Mouse (Mus musculus): ENCODE data around the gene Tmem198b. TPM values are rescaled to one million over a fixed set of nuclear protein-coding genes. Genes with fewer than 3 reads are reported as not detected.
A peak's percentile ranks its signal among the peaks of the same experiment; 100 is the strongest.

Tmem198b gene
- polyA plus RNA-seq, 1 experiment from 2014 or later, result 19.8 TPM

- peaks cover 13% of the 10 kb centered on the region for H3K4me1 ChIP-seq
- H3K4me3 ChIP-seq, result no peak overlapping the region
- WGBS, result 90% methylated on average over 4 of the region's 4 CpGs
- DNase-seq (ENCODE audit: low spot score), result no peak
- no peaks in the 10 kb centered on the region for H3K9me3 ChIP-seq (replicated peaks)
- no peak overlapping the region for H3K27ac ChIP-seq
- H3K36me3 ChIP-seq, result peaks cover 63% of the 10 kb centered on the region
- H3K27me3 ChIP-seq (ENCODE audit: low read depth, poor library complexity, severe bottlenecking), result no peaks in the 10 kb centered on the region
These were observed 16.0 kb upstream of the Tmem198b start for GRCm38 (mm10) chr10:128820217-128820616.

DNA sequence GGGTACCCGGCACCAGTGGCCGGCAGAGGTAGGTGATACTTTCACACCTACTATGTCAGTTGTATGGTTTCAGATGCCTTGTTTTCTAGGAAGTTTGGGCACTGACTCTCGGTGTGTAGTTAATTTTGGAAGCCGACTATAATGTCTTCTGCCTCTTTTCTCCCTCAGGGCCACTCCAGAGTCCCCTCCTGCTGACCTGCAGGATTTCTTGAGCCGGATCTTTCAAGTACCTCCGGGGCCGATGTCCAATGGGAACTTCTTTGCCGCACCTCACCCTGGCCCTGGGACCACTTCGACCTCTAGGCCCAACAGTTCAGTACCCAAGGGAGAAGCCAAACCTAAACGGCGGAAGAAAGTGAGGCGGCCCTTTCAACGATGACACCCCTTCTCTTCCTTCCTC lies 12.9 kb upstream of the Tmem198b start, which contains the start of gene Sarnp:
Gene Sarnp (plus strand): TSS at position 301 of the 400 bp plus-strand sequence.
- WGBS, result 91% methylated on average over 13 of the region's 13 CpGs
- peaks cover 78% of the 10 kb centered on the region for H3K36me3 ChIP-seq
- no peaks in the 10 kb centered on the region for H3K27me3 ChIP-seq (ENCODE audit: low read depth, poor library complexity, severe bottlenecking)
- H3K9me3 ChIP-seq (replicated peaks), result no peaks in the 10 kb centered on the region
- H3K27ac ChIP-seq, result no peak within 1 kb of the TSS
- DNase-seq (ENCODE audit: low spot score), result no peak
- peaks cover 5% of the 10 kb centered on the region; the same call in 1 of the 2 replicates for H3K4me1 ChIP-seq
- no peak within 1 kb of the TSS for H3K4me3 ChIP-seq

DNA sequence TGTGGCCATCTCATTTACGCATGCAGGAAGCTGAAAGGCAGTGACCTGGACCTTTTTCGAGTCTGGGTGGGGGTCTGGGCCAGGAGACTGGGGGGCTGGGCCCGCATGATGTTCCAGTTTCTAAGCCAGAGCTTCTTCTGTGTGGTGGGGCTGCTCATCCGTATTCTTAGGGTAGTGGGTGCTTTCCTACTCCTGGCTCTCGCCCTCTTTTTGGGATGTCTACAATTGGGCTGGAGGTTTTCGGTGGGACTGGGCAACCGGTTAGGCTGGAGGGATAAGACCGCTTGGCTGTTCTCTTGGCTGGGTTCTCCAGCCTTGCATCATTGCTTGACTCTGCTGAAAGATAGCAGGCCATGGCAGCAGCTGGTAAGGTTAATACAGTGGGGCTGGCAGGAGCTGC lies 2.8 kb upstream of the Tmem198b start:
- WGBS, result 93% methylated on average over 8 of the region's 8 CpGs
- H3K4me3 ChIP-seq, result peak overlapping the region; percentile 79
- H3K27ac ChIP-seq, result 0 out of 2 replicates have a peak overlapping the region, but pooled peaks have one; percentile 37
- H3K27me3 ChIP-seq (ENCODE audit: low read depth, poor library complexity, severe bottlenecking), result no peaks in the 10 kb centered on the region
- peaks cover 53% of the 10 kb centered on the region for H3K4me1 ChIP-seq
- peaks cover 43% of the 10 kb centered on the region for H3K36me3 ChIP-seq
- DNase-seq (ENCODE audit: low spot score), result no peak
- H3K9me3 ChIP-seq (replicated peaks), result no peaks in the 10 kb centered on the region

GRCm38 (mm10) chr10:128806086-128806485 lies 1.9 kb upstream of the Tmem198b start:
- Histone ChIP-seq H3K27ac (peak overlapping the region; percentile 93), H3K9me3 (replicated peaks) (no peaks in the 10 kb centered on the region), H3K4me3 (peak overlapping the region; percentile 79), H3K36me3 (peaks cover 52% of the 10 kb centered on the region), H3K4me1 (peaks cover 55% of the 10 kb centered on the region), H3K27me3 (ENCODE audit: low read depth, poor library complexity, severe bottlenecking) (no peaks in the 10 kb centered on the region)
- DNase-seq (ENCODE audit: low spot score), result no peak
- 67% methylated on average over 6 of the region's 6 CpGs for WGBS

DNA sequence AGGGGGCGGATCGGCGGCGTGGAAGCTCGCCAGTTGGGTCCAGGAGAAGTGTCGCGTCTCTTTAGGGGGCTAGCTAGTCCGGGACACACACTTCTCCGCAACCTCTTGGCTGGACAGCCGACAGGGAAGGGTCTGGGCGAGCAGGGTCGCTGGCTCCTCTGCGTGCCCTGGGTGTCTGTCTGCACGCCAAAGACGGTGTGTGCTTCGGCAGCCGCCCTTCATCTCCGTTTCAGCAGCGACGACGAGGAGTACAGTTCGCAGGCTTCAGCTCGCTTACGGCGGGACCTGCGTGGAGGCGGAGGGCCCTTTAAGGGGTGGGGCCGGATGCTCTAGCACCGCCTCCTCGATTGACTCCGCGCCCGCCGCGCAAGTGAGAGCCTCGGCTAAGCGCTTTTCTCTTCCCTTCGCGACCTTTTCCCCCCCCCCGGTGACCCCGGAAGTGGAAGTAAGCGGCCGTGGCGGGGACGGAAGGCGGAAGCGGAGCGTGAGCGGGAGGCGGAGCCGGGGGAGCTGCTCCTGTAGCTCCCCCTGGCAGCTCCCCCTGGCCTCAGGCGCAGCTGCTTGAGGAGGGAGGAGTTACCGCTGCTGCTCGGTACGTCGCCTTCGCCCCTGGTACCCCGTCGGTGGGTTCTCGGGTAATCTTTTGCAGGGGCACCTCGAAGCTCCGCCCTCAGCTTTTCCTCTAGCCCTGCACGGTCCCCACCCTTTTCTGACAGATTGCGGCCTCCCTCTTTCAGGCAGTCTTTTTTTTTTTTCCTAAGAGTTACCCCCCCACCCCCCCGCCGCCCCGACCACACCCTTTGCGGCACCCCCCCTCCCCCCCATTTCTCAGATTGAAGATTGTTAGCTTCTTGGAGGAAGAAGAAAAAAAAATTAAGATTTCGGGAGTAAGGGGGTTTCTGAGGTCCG lies 1.2 kb upstream of the Tmem198b start:
- DNase-seq (ENCODE audit: low spot score), result peak; percentile 99
- H3K9me3 ChIP-seq (replicated peaks), result no peaks in the 10 kb centered on the region
- under 1% methylated on average over 67 of the region's 70 CpGs for WGBS
- H3K4me3 ChIP-seq, result peak overlapping the region; percentile 79
- peak overlapping the region; percentile 93 for H3K27ac ChIP-seq
- peaks cover 55% of the 10 kb centered on the region for H3K4me1 ChIP-seq
- peaks cover 58% of the 10 kb centered on the region for H3K36me3 ChIP-seq
- H3K27me3 ChIP-seq (ENCODE audit: low read depth, poor library complexity, severe bottlenecking), result no peaks in the 10 kb centered on the region

- H3K4me1 ChIP-seq, result peaks cover 52% of the 10 kb centered on the region
- H3K27me3 ChIP-seq (ENCODE audit: low read depth, poor library complexity, severe bottlenecking), result no peaks in the 10 kb centered on the region
- 1% methylated on average over 14 of the region's 14 CpGs for WGBS
- peak within 1 kb of the TSS; percentile 93 for H3K27ac ChIP-seq
- peak within 1 kb of the TSS; percentile 79 for H3K4me3 ChIP-seq
- H3K9me3 ChIP-seq (replicated peaks), result no peaks in the 10 kb centered on the region
- peaks cover 55% of the 10 kb centered on the region for H3K36me3 ChIP-seq
- peak; percentile 67 for DNase-seq (ENCODE audit: low spot score)
These were observed 349 bp downstream of the Tmem198b start, which contains the start of gene Dnajc14 for GRCm38 (mm10) chr10:128803771-128804270. TSS of gene Dnajc14 (plus strand) at chr10:128804062.

DNA sequence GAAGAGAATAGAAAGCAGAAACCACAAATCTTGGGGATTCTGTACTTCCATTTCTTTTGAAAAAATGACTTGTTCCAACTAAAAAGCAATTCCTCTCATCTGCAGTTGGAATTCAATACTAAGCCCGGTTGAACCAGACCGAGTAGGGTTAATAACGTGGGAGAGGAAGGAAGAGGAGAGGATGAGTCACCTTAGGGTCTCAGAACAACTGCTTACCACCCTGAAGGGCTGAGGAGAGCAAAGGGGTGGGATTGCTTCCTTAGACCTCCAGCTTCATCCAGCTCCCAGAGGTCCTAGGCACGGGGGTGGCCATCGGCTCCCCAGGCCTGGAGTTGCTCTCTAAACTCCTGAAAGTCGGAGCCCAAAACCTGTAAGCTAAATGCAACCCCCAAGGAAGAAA lies 809 bp downstream of the Tmem198b start:
- Histone ChIP-seq H3K27me3 (ENCODE audit: low read depth, poor library complexity, severe bottlenecking) (no peaks in the 10 kb centered on the region), H3K9me3 (replicated peaks) (no peaks in the 10 kb centered on the region), H3K27ac (peak overlapping the region; percentile 93), H3K4me1 (peaks cover 47% of the 10 kb centered on the region), H3K36me3 (peaks cover 50% of the 10 kb centered on the region), H3K4me3 (peak overlapping the region; percentile 79)
- 20% methylated on average over 6 of the region's 6 CpGs for WGBS
- DNase-seq (ENCODE audit: low spot score), result no peak

- Histone ChIP-seq H3K4me3 (peak overlapping the region; percentile 79), H3K27me3 (ENCODE audit: low read depth, poor library complexity, severe bottlenecking) (no peaks in the 10 kb centered on the region), H3K27ac (no peak overlapping the region; the same call in 1 of the 2 replicates), H3K36me3 (peaks cover 50% of the 10 kb centered on the region), H3K4me1 (peaks cover 45% of the 10 kb centered on the region), H3K9me3 (replicated peaks) (no peaks in the 10 kb centered on the region)
- no peak for DNase-seq (ENCODE audit: low spot score)
- WGBS, result 57% methylated on average over 4 of the region's 4 CpGs
These were observed 1.2 kb downstream of the Tmem198b start for GRCm38 (mm10) chr10:128802956-128803355.

DNA sequence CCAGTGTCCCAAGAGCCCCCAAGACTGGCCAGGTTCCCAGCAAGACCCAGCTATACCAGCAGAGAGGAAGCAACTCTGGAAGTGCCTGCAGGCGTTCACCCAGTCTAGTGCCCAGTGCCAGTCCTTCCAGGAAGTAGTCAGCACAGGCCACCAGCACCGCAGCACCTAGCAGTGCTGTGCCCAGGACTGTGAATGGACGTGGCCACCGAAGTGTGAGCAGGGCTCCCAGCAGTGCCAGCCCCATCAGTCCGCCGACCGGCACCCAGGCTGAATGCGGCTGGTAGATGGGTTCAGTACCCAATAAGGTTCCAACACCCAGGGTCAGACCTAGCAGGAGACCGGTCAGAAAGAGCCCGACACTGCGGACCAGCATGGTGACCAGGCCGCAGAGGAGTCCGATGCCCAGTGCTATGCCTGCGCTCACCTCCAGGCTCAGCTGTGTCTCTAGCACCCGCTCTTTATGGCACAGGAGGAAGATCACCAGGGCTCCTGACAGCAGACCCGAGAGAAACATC lies 2.1 kb downstream of the Tmem198b start:
- H3K9me3 ChIP-seq (replicated peaks), result no peaks in the 10 kb centered on the region
- H3K4me3 ChIP-seq, result no peak overlapping the region; the same call in 1 of the 2 replicates
- no peaks in the 10 kb centered on the region for H3K27me3 ChIP-seq (ENCODE audit: low read depth, poor library complexity, severe bottlenecking)
- no peak for DNase-seq (ENCODE audit: low spot score)
- H3K36me3 ChIP-seq, result peaks cover 42% of the 10 kb centered on the region
- H3K4me1 ChIP-seq, result peaks cover 36% of the 10 kb centered on the region
- H3K27ac ChIP-seq, result no peak overlapping the region
- WGBS, result 86% methylated on average over 16 of the region's 16 CpGs

- H3K4me1 ChIP-seq, result peaks cover 19% of the 10 kb centered on the region
- no peaks in the 10 kb centered on the region for H3K27me3 ChIP-seq (ENCODE audit: low read depth, poor library complexity, severe bottlenecking)
- DNase-seq (ENCODE audit: low spot score), result no peak
- no peak overlapping the region for H3K4me3 ChIP-seq
- WGBS, result 94% methylated on average over 8 of the region's 8 CpGs
- H3K9me3 ChIP-seq (replicated peaks), result no peaks in the 10 kb centered on the region
- H3K27ac ChIP-seq, result no peak overlapping the region
- peaks cover 33% of the 10 kb centered on the region for H3K36me3 ChIP-seq
These were observed 5.5 kb downstream of the Tmem198b start for GRCm38 (mm10) chr10:128798676-128799075.

- Histone ChIP-seq H3K4me3 (no peak overlapping the region), H3K36me3 (peaks cover 19% of the 10 kb centered on the region), H3K9me3 (replicated peaks) (no peaks in the 10 kb centered on the region), H3K27ac (no peak overlapping the region), H3K4me1 (no peaks in the 10 kb centered on the region), H3K27me3 (ENCODE audit: low read depth, poor library complexity, severe bottlenecking) (no peaks in the 10 kb centered on the region)
- WGBS, result 93% methylated on average over 3 of the region's 3 CpGs
- DNase-seq (ENCODE audit: low spot score), result no peak
These were observed 8.6 kb downstream of the Tmem198b start for GRCm38 (mm10) chr10:128795581-128795980.

GRCm38 (mm10) chr10:128794391-128794790 lies 9.8 kb downstream of the Tmem198b start:
- Histone ChIP-seq H3K4me1 (no peaks in the 10 kb centered on the region), H3K4me3 (no peak overlapping the region), H3K27me3 (ENCODE audit: low read depth, poor library complexity, severe bottlenecking) (no peaks in the 10 kb centered on the region), H3K9me3 (replicated peaks) (no peaks in the 10 kb centered on the region), H3K36me3 (peaks cover 7% of the 10 kb centered on the region; the same call in 1 of the 2 replicates), H3K27ac (no peak overlapping the region)
- no peak for DNase-seq (ENCODE audit: low spot score)
- WGBS, result 89% methylated on average over 5 of the region's 5 CpGs

- Histone ChIP-seq H3K36me3 (peaks cover 4% of the 10 kb centered on the region; the same call in 1 of the 2 replicates), H3K27me3 (ENCODE audit: low read depth, poor library complexity, severe bottlenecking) (no peaks in the 10 kb centered on the region), H3K27ac (no peak overlapping the region), H3K9me3 (replicated peaks) (no peaks in the 10 kb centered on the region), H3K4me3 (no peak overlapping the region), H3K4me1 (no peaks in the 10 kb centered on the region)
- DNase-seq (ENCODE audit: low spot score), result no peak
- WGBS, result 83% methylated on average over 1 of the region's 1 CpGs
These were observed 10.9 kb downstream of the Tmem198b start for GRCm38 (mm10) chr10:128793258-128793657.
